Mouse (Mus musculus): ENCODE measurements around the gene Hoxb3. TPM values are rescaled to one million over a fixed set of nuclear protein-coding genes. Genes with fewer than 3 reads are reported as not detected.

Hoxb3 gene
- polyA plus RNA-seq, 1 experiment from 2014 or later: 1.1 TPM

- H3K27ac ChIP-seq (ENCODE audit: low read depth, low read length): peak overlapping the region; percentile 80
- TF ChIP-seq CTCF (IDR thresholded peaks at IDR 0.05; ENCODE audit: low read depth): no peak
- no peaks in the 10 kb centered on the region for H3K9me3 ChIP-seq (ENCODE audit: control insufficient read depth)
- H3K4me3 ChIP-seq (ENCODE audit: low read depth, low read length): no peak overlapping the region
- ATAC-seq: no peak
- 42% methylated on average over 6 of the region's 6 CpGs for WGBS
- H3K4me2 ChIP-seq (replicated peaks; ENCODE audit: low read depth): peak overlapping the region; percentile 69
- H3K27me3 ChIP-seq (replicated peaks; ENCODE audit: control insufficient read depth, insufficient read depth, low read length): peaks cover 39% of the 10 kb centered on the region
- H3K9ac ChIP-seq (ENCODE audit: low read depth, low read length): no peak overlapping the region; the same call in 1 of the 2 replicates
- no peaks in the 10 kb centered on the region; the same call in 1 of the 2 replicates for H3K36me3 ChIP-seq (ENCODE audit: control insufficient read depth, insufficient read depth)
- H3K4me1 ChIP-seq (replicated peaks; ENCODE audit: control insufficient read depth, insufficient read depth, low read length): peaks cover 9% of the 10 kb centered on the region; the same call in 1 of the 2 replicates
Observed at GRCm38 (mm10) chr11:96344878-96345159, 21.7 kb downstream of the Hoxb3 start.

- 16% methylated on average over 53 of the region's 56 CpGs for WGBS
- peaks cover 34% of the 10 kb centered on the region for H3K27me3 ChIP-seq (replicated peaks; ENCODE audit: control insufficient read depth, insufficient read depth, low read length)
- peak overlapping the region; percentile 37 for H3K4me3 ChIP-seq (ENCODE audit: low read depth, low read length)
- no peaks in the 10 kb centered on the region for H3K9me3 ChIP-seq (ENCODE audit: control insufficient read depth)
- no peak for ATAC-seq
- peak overlapping the region; percentile 37 for H3K9ac ChIP-seq (ENCODE audit: low read depth, low read length)
- no peak for TF ChIP-seq CTCF (IDR thresholded peaks at IDR 0.05; ENCODE audit: low read depth)
- peak overlapping the region; percentile 69 for H3K4me2 ChIP-seq (replicated peaks; ENCODE audit: low read depth)
- H3K27ac ChIP-seq (ENCODE audit: low read depth, low read length): peak overlapping the region; percentile 80
- H3K36me3 ChIP-seq (ENCODE audit: control insufficient read depth, insufficient read depth): no peaks in the 10 kb centered on the region; the same call in 1 of the 2 replicates
- H3K4me1 ChIP-seq (replicated peaks; ENCODE audit: control insufficient read depth, insufficient read depth, low read length): peaks cover 6% of the 10 kb centered on the region; the same call in 1 of the 2 replicates
Observed at GRCm38 (mm10) chr11:96345220-96345892, 22.2 kb downstream of the Hoxb3 start.

DNA sequence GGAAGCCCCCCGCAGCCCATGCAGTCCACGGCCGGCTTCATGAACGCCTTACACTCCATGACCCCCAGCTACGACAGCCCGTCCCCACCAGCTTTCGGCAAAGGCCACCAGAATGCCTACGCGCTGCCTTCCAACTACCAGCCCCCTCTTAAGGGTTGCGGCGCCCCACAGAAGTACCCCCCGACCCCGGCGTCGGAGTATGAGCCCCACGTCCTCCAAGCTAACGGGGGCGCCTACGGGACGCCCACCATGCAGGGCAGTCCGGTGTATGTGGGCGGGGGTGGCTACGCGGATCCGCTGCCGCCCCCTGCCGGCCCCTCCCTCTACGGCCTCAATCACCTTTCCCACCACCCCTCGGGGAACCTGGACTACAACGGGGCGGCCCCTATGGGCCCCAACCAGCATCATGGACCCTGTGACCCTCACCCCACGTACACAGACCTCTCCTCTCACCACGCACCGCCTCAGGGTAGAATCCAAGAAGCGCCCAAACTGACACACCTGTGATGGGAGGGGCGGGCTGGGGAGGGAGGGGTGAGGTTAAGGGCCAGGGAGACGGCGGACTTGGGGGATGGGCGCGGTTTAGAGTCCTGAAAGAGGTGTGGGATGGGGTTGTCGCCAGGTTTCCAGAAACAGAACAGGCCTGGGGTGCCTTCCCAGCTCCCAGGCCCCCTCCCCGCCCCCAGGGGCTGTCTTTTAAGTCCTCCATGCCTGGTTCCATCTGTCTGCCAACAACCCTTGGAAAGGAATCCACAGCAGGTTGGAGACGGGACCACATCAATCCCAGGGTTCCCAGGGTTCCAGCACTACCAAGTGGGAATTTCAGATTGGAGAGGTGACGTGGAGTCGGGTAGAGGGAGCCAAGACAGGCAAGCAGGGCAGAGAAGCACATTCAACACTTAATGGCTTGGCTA lies 23.0 kb downstream of the Hoxb3 start:
- 21% methylated on average over 44 of the region's 45 CpGs for WGBS
- Histone ChIP-seq H3K27me3 (replicated peaks; ENCODE audit: control insufficient read depth, insufficient read depth, low read length) (peaks cover 30% of the 10 kb centered on the region), H3K9me3 (ENCODE audit: control insufficient read depth) (no peaks in the 10 kb centered on the region), H3K9ac (ENCODE audit: low read depth, low read length) (peak overlapping the region; percentile 37), H3K36me3 (ENCODE audit: control insufficient read depth, insufficient read depth) (no peaks in the 10 kb centered on the region; the same call in 1 of the 2 replicates), H3K27ac (ENCODE audit: low read depth, low read length) (peak overlapping the region; percentile 80), H3K4me1 (replicated peaks; ENCODE audit: control insufficient read depth, insufficient read depth, low read length) (peaks cover 6% of the 10 kb centered on the region; the same call in 1 of the 2 replicates), H3K4me3 (ENCODE audit: low read depth, low read length) (peak overlapping the region; percentile 37), H3K4me2 (replicated peaks; ENCODE audit: low read depth) (peak overlapping the region; percentile 69)
- TF ChIP-seq CTCF (IDR thresholded peaks at IDR 0.05; ENCODE audit: low read depth): peak; percentile 51
- ATAC-seq: no peak

- H3K4me3 ChIP-seq (ENCODE audit: low read depth, low read length): no peak overlapping the region
- 55% methylated on average over 5 of the region's 5 CpGs for WGBS
- H3K4me1 ChIP-seq (replicated peaks; ENCODE audit: control insufficient read depth, insufficient read depth, low read length): peaks cover 6% of the 10 kb centered on the region; the same call in 1 of the 2 replicates
- peak overlapping the region; percentile 35; the same call in 1 of the 2 replicates for H3K27ac ChIP-seq (ENCODE audit: low read depth, low read length)
- no peaks in the 10 kb centered on the region for H3K9me3 ChIP-seq (ENCODE audit: control insufficient read depth)
- TF ChIP-seq CTCF (IDR thresholded peaks at IDR 0.05; ENCODE audit: low read depth): no peak
- H3K36me3 ChIP-seq (ENCODE audit: control insufficient read depth, insufficient read depth): no peaks in the 10 kb centered on the region; the same call in 1 of the 2 replicates
- ATAC-seq: no peak
- H3K27me3 ChIP-seq (replicated peaks; ENCODE audit: control insufficient read depth, insufficient read depth, low read length): peaks cover 31% of the 10 kb centered on the region
- H3K4me2 ChIP-seq (replicated peaks; ENCODE audit: low read depth): no peak overlapping the region
- no peak overlapping the region for H3K9ac ChIP-seq (ENCODE audit: low read depth, low read length)
Observed at GRCm38 (mm10) chr11:96346916-96347520, 23.9 kb downstream of the Hoxb3 start.

- Histone ChIP-seq H3K4me1 (replicated peaks; ENCODE audit: control insufficient read depth, insufficient read depth, low read length) (peaks cover 6% of the 10 kb centered on the region; the same call in 1 of the 2 replicates), H3K27me3 (replicated peaks; ENCODE audit: control insufficient read depth, insufficient read depth, low read length) (peaks cover 32% of the 10 kb centered on the region), H3K9me3 (ENCODE audit: control insufficient read depth) (no peaks in the 10 kb centered on the region), H3K4me3 (ENCODE audit: low read depth, low read length) (no peak overlapping the region), H3K9ac (ENCODE audit: low read depth, low read length) (no peak overlapping the region), H3K36me3 (ENCODE audit: control insufficient read depth, insufficient read depth) (no peaks in the 10 kb centered on the region; the same call in 1 of the 2 replicates), H3K27ac (ENCODE audit: low read depth, low read length) (peak overlapping the region; percentile 17; the same call in 1 of the 2 replicates), H3K4me2 (replicated peaks; ENCODE audit: low read depth) (0 out of 2 replicates have a peak overlapping the region, but pooled peaks have one; percentile 21)
- ATAC-seq: no peak
- TF ChIP-seq CTCF (IDR thresholded peaks at IDR 0.05; ENCODE audit: low read depth): no peak
- WGBS: 38% methylated on average over 4 of the region's 4 CpGs
Observed at GRCm38 (mm10) chr11:96347717-96348116, 24.6 kb downstream of the Hoxb3 start.

All from intestine, postnatal 0 days (tissue).